Mouse (Mus musculus): ENCODE measurements around the gene Xlr3a. TPM values are rescaled to one million over a fixed set of nuclear protein-coding genes. Genes with fewer than 3 reads are reported as not detected.

The Xlr3a gene
- total and polyA plus RNA-seq, 2 experiments, result 1.4 to 5.8 TPM

DNA sequence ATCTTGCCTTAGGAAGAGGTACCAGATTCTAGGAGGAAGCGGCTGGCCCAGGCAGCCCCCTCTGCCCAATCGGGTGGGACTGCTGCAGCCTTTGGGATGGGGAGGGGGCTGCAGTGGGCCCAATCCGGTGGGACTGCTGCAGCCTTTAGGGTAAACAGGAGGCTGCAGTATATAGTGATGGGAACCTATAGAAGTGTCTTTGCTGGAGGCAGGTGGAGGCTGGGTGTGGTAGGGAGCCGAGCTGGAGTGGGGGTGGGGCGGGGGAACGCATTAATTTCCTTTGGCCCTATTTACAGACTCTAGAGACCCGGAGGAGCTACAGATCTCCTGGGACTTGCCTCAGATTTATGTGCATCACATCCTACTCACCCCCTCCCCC lies 32.5 kb downstream of the Xlr3a start, which contains the start of gene Pnma3:
Pnma3 (plus strand) TSS at position 373 of the 379 bp plus-strand sequence.
- Histone ChIP-seq H3K4me1 (ENCODE audit: control insufficient read depth, insufficient read depth, low read length) (no peaks in the 10 kb centered on the region), H3K4me3 (ENCODE audit: insufficient read depth, low read depth, low read length) (no peak within 1 kb of the TSS), H3K36me3 (ENCODE audit: control insufficient read depth, insufficient read depth, low read length) (no peaks in the 10 kb centered on the region), H3K9ac (ENCODE audit: low read depth, low read length) (no peak within 1 kb of the TSS), H3K79me2 (ENCODE audit: control insufficient read depth, insufficient read depth, low read length) (no peaks in the 10 kb centered on the region), H3K27me3 (ENCODE audit: control insufficient read depth, insufficient read depth, low read length) (no peaks in the 10 kb centered on the region), H3K27ac (replicated peaks; ENCODE audit: insufficient read depth, low read depth, low read length) (no peak within 1 kb of the TSS)
- no peak for DNase-seq (ENCODE audit: extremely low read depth, low read depth, low spot score)
- 30% methylated on average over 6 of the region's 7 CpGs for WGBS
- TF ChIP-seq POLR2A (IDR thresholded peaks at IDR 0.05; ENCODE audit: extremely low read depth, insufficient read depth, low read length), result no peak
- no peak for TF ChIP-seq CTCF (IDR thresholded peaks at IDR 0.05; ENCODE audit: low read depth, low read length)

DNA sequence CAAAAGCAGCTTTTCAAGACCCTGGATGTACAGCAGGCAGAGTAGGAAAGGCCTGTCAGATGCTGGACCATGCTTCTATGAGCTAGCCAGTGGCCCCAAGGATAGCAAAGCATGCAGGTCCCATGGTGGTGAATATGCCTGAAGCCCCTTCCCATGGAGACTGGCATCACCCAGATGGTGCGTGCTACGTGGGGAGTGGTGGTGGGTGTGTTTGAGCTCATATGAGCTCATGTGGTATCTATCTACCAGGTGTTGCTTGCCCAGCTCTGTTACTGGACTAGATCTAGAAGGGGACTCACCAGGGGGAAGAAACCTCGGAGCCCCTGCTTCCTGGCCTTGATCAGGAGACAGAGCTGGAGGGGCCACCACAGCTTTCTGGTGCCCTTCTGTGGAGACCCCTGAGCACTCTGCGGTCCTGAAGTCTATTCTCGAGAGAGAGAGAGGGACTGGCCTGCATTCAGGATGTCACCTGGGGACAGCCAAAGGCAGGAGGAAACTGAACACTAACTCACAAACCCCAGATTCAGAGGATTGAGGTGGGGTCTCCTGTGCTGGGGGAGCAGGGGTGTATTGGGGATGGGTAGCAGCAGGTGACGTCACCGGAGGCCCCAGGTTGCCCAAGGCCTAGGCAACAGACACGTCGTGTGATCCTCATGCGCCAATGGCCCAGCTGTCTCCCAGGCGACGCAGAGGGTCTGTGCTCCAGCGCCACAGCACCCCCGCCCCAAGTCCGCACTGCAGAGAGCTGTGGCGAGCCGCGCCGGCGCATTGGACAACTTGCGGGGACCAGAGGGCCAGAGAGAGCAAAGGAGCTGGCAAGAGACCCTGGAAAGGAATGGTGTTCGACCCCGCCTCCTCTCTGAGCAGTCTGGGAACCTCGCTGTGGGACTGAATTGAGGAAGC lies 33.1 kb downstream of the Xlr3a start:
- WGBS, result 44% methylated on average over 24 of the region's 24 CpGs

DNA sequence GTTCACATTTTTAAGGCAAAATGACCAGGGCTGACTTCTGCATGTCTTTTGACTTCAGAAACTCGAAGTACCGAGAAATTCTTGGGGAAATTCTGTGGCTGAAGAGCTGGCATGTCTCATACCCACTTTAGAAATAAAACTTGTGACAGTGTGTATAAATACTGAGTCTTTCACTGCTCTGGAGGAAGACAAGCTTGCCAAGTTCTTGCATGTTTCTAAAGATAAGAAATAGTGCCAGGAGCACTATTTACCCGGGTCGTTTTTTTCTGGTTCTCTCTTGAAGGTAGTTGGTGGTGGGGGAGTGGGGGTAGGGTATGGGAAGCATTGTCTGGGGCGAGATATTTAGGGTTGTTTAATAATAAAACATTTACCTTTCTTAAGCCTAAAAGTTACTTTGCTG lies 34.6 kb downstream of the Xlr3a start:
- no peak for TF ChIP-seq POLR2A (IDR thresholded peaks at IDR 0.05; ENCODE audit: extremely low read depth, insufficient read depth, low read length)
- H3K9ac ChIP-seq (ENCODE audit: low read depth, low read length), result no peak overlapping the region
- H3K4me1 ChIP-seq (ENCODE audit: control insufficient read depth, insufficient read depth, low read length), result no peaks in the 10 kb centered on the region
- 52% methylated on average over 5 of the region's 5 CpGs for WGBS
- no peak overlapping the region for H3K4me3 ChIP-seq (ENCODE audit: insufficient read depth, low read depth, low read length)
- H3K79me2 ChIP-seq (ENCODE audit: control insufficient read depth, insufficient read depth, low read length), result no peaks in the 10 kb centered on the region
- DNase-seq (ENCODE audit: extremely low read depth, low read depth, low spot score), result no peak
- H3K27me3 ChIP-seq (ENCODE audit: control insufficient read depth, insufficient read depth, low read length), result no peaks in the 10 kb centered on the region
- H3K27ac ChIP-seq (replicated peaks; ENCODE audit: insufficient read depth, low read depth, low read length), result no peak overlapping the region
- H3K36me3 ChIP-seq (ENCODE audit: control insufficient read depth, insufficient read depth, low read length), result no peaks in the 10 kb centered on the region

More for the DNA sequence above, 33.1 kb downstream of the Xlr3a start:
- no peak for DNase-seq (ENCODE audit: extremely low read depth, low read depth, low spot score)
- Histone ChIP-seq H3K4me1 (ENCODE audit: control insufficient read depth, insufficient read depth, low read length) (no peaks in the 10 kb centered on the region), H3K27me3 (ENCODE audit: control insufficient read depth, insufficient read depth, low read length) (no peaks in the 10 kb centered on the region), H3K36me3 (ENCODE audit: control insufficient read depth, insufficient read depth, low read length) (no peaks in the 10 kb centered on the region), H3K27ac (replicated peaks; ENCODE audit: insufficient read depth, low read depth, low read length) (no peak overlapping the region), H3K4me3 (ENCODE audit: insufficient read depth, low read depth, low read length) (no peak overlapping the region), H3K9ac (ENCODE audit: low read depth, low read length) (no peak overlapping the region), H3K79me2 (ENCODE audit: control insufficient read depth, insufficient read depth, low read length) (no peaks in the 10 kb centered on the region)
- TF ChIP-seq CTCF (IDR thresholded peaks at IDR 0.05; ENCODE audit: low read depth, low read length) (no peak), POLR2A (IDR thresholded peaks at IDR 0.05; ENCODE audit: extremely low read depth, insufficient read depth, low read length) (no peak)

DNA sequence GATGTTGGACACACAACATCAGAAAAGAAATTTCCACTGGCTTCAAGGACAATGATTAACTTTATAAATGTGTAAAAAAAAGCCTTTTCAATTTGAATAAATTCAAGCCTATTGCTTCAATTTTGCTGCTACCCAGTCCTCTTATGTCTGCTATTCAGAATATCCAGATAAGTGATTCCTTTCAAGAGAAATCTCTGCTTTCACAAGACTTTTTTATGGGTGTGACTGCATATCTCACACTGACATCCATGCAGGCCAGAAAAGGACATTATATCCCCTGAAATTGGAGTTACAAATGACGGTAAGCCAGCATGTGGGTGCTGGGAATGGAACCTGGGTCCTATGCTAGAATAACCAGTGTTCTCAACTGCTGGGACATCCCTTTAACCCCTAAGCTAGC lies 35.4 kb downstream of the Xlr3a start:
- Histone ChIP-seq H3K79me2 (ENCODE audit: control insufficient read depth, insufficient read depth, low read length) (no peaks in the 10 kb centered on the region), H3K4me1 (ENCODE audit: control insufficient read depth, insufficient read depth, low read length) (no peaks in the 10 kb centered on the region), H3K4me3 (ENCODE audit: insufficient read depth, low read depth, low read length) (no peak overlapping the region), H3K27me3 (ENCODE audit: control insufficient read depth, insufficient read depth, low read length) (no peaks in the 10 kb centered on the region), H3K27ac (replicated peaks; ENCODE audit: insufficient read depth, low read depth, low read length) (no peak overlapping the region), H3K9ac (ENCODE audit: low read depth, low read length) (no peak overlapping the region), H3K36me3 (ENCODE audit: control insufficient read depth, insufficient read depth, low read length) (no peaks in the 10 kb centered on the region)
- TF ChIP-seq POLR2A (IDR thresholded peaks at IDR 0.05; ENCODE audit: extremely low read depth, insufficient read depth, low read length) (no peak), CTCF (IDR thresholded peaks at IDR 0.05; ENCODE audit: low read depth, low read length) (no peak)
- DNase-seq (ENCODE audit: extremely low read depth, low read depth, low spot score), result no peak
- WGBS, result 85% methylated on average over 1 of the region's 1 CpGs

DNA sequence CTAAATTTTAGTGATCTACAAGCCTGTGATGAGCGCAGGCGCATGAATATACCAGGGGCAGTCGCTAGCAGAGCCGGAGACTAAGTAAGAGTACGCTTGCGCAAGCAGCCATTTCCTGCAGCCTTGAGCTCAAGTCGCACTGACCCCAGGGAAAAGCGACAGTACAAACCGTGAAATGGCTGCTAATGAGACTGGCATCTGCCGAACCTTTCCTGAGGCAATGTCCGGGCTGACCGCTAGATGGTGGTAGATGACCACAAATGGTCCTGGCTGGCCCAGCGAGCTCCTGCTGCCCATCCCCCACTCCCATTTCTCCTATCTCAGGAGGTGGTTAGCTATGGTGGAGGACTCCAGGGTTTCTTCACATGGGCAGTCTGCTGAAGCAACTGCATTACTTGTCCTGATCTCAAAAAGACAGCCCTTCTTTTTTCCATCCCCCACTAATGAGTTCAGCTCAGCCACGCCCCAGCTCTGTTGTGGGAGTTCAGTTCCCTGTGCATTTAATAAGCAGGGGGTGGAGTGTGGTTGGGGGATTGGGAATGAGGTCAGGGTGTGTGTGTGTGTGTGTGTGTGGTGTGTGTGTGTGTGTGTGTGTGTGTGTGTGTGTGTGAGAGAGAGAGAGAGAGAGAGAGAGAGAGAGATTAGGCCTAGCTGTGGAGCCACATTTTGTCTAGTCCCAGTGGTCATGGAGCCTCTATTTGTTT lies 42.9 kb downstream of the Xlr3a start:
- no peak overlapping the region for H3K9ac ChIP-seq (ENCODE audit: low read depth, low read length)
- peak; percentile 94 for TF ChIP-seq CTCF (IDR thresholded peaks at IDR 0.05; ENCODE audit: low read depth, low read length)
- no peak for TF ChIP-seq POLR2A (IDR thresholded peaks at IDR 0.05; ENCODE audit: extremely low read depth, insufficient read depth, low read length)
- no peaks in the 10 kb centered on the region for H3K79me2 ChIP-seq (ENCODE audit: control insufficient read depth, insufficient read depth, low read length)
- H3K36me3 ChIP-seq (ENCODE audit: control insufficient read depth, insufficient read depth, low read length), result no peaks in the 10 kb centered on the region
- 8% methylated on average over 14 of the region's 14 CpGs for WGBS
- no peaks in the 10 kb centered on the region for H3K27me3 ChIP-seq (ENCODE audit: control insufficient read depth, insufficient read depth, low read length)
- no peaks in the 10 kb centered on the region for H3K4me1 ChIP-seq (ENCODE audit: control insufficient read depth, insufficient read depth, low read length)
- DNase-seq (ENCODE audit: extremely low read depth, low read depth, low spot score), result peak; percentile 78
- H3K27ac ChIP-seq (replicated peaks; ENCODE audit: insufficient read depth, low read depth, low read length), result no peak overlapping the region
- H3K4me3 ChIP-seq (ENCODE audit: insufficient read depth, low read depth, low read length), result no peak overlapping the region

All from liver, adult 2 months (tissue).